Mouse (Mus musculus) C2C12 (cell line): ENCODE data around the gene Fryl. TPM values are rescaled to one million over a fixed set of nuclear protein-coding genes. Genes with fewer than 3 reads are reported as not detected.

Experiments
- H3K27me3 ChIP-seq: one replicate; pipeline ENCODE4 v1.6.1; 2011; ENCODE audit not compliant: control insufficient read depth, insufficient read depth, insufficient read length
- H3K36me3 ChIP-seq: one replicate; pipeline ENCODE4 v1.6.1; 2011; ENCODE audit not compliant: control insufficient read depth, insufficient read depth
- H3K4me3 ChIP-seq: one replicate; pipeline ENCODE4 v1.5.1; 2011; ENCODE audit warnings: mild to moderate bottlenecking, control low read depth; ENCODE audit not compliant: poor library complexity, insufficient read depth, severe bottlenecking
- H3K79me2 ChIP-seq: one replicate; pipeline ENCODE4 v1.6.1; 2011; ENCODE audit not compliant: control insufficient read depth, insufficient read depth
- H3K79me3 ChIP-seq: one replicate; pipeline ENCODE4 v1.6.1; 2011; ENCODE audit warnings: low read depth, control low read depth
- H3ac ChIP-seq: one replicate; pipeline ENCODE3; 2011; ENCODE audit warnings: low read depth; ENCODE audit not compliant: control insufficient read depth, insufficient read length
- CEBPB ChIP-seq: IDR thresholded peaks from one replicate; pipeline ENCODE4 v1.6.1; 2011; ENCODE audit warnings: low read depth, mild to moderate bottlenecking, control low read depth, moderate library complexity
- CTCF ChIP-seq: IDR thresholded peaks from one replicate; pipeline ENCODE4 v1.5.1; 2011; ENCODE audit not compliant: control insufficient read depth, insufficient read depth, insufficient read length
- FOSL1 ChIP-seq: IDR thresholded peaks from one replicate; pipeline ENCODE4 v1.8.0; 2011; ENCODE audit warnings: mild to moderate bottlenecking, low read length; ENCODE audit not compliant: poor library complexity, insufficient read depth, severe bottlenecking
- MAX ChIP-seq: IDR thresholded peaks from one replicate; pipeline ENCODE4 v1.6.1; 2011; ENCODE audit warnings: mild to moderate bottlenecking, control low read depth
- MYOD1 ChIP-seq: IDR thresholded peaks from one replicate; pipeline ENCODE4 v1.6.1; 2011; ENCODE audit warnings: low read depth; ENCODE audit not compliant: control insufficient read depth, insufficient read length
- MYOG ChIP-seq: IDR thresholded peaks from one replicate; pipeline ENCODE4 v1.6.1; 2011; ENCODE audit not compliant: control insufficient read depth, insufficient read length; ENCODE audit errors: extremely low read depth
- USF1 ChIP-seq: IDR thresholded peaks from one replicate; pipeline ENCODE4 v1.6.1; 2011; ENCODE audit warnings: low read depth, mild to moderate bottlenecking, control low read depth, moderate library complexity
- polyA plus RNA-seq: library from polyadenylated mRNA; unstranded; fragments of >200 nt; fragmentation: generic; extraction: Trizol; gene quantifications from one replicate; pipeline ENCODE4 v1.2.1, GENCODE M21; 2012; ENCODE audit warnings: missing spikeins

Fryl gene
- polyA plus RNA-seq, 1 experiment: 13.2 TPM

GRCm38 (mm10) chr5:73265460-73265859 is 9.0 kb upstream of the Fryl start:
- no peak for TF ChIP-seq MYOD1
- no peak for TF ChIP-seq USF1
- TF ChIP-seq CEBPB: no peak
- H3K36me3 ChIP-seq: no peaks in the 10 kb centered on the region
- H3K4me3 ChIP-seq: no peak overlapping the region
- no peaks in the 10 kb centered on the region for H3K79me3 ChIP-seq
- no peak overlapping the region for H3ac ChIP-seq
- H3K79me2 ChIP-seq: no peaks in the 10 kb centered on the region
- H3K27me3 ChIP-seq: no peaks in the 10 kb centered on the region

DNA sequence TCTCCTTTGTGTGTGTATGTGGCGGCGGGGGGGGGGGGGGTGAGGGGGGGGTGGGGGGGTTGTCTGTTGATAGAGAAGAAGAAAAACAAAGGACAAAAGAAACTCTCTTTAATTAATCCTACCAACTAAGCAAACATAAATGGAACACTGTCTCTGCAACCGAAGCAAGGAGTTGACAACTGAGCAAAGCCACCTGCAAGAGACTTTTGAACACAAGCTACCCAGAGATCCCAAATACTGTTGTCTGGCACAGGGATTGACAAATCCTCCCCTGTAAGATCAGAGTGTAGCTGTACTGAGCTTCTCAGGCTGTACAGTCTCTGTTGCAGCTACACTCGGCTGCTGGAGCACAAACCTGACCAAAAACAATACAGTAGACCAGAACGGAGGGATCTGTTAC is 7.7 kb upstream of the Fryl start:
- no peaks in the 10 kb centered on the region for H3K36me3 ChIP-seq
- H3K4me3 ChIP-seq: no peak overlapping the region
- TF ChIP-seq FOSL1 (no peak), CTCF (no peak), MAX (no peak), CEBPB (no peak), MYOD1 (no peak), USF1 (no peak), MYOG (no peak)
- no peaks in the 10 kb centered on the region for H3K79me2 ChIP-seq
- no peaks in the 10 kb centered on the region for H3K79me3 ChIP-seq
- H3K27me3 ChIP-seq: no peaks in the 10 kb centered on the region
- no peak overlapping the region for H3ac ChIP-seq

GRCm38 (mm10) chr5:73257723-73258122 is 1.3 kb upstream of the Fryl start:
- Histone ChIP-seq H3K79me3 (peaks cover 14% of the 10 kb centered on the region), H3K27me3 (no peaks in the 10 kb centered on the region), H3K36me3 (no peaks in the 10 kb centered on the region), H3ac (no peak overlapping the region), H3K79me2 (peaks cover 33% of the 10 kb centered on the region), H3K4me3 (no peak overlapping the region)
- no peak for TF ChIP-seq MYOD1
- TF ChIP-seq CTCF: no peak
- no peak for TF ChIP-seq USF1
- no peak for TF ChIP-seq CEBPB
- no peak for TF ChIP-seq FOSL1
- no peak for TF ChIP-seq MAX
- TF ChIP-seq MYOG: no peak

GRCm38 (mm10) chr5:73257096-73257495 is 677 bp upstream of the Fryl start:
- no peaks in the 10 kb centered on the region for H3K27me3 ChIP-seq
- peak overlapping the region; percentile 24 for H3ac ChIP-seq
- peaks cover 18% of the 10 kb centered on the region for H3K79me3 ChIP-seq
- H3K4me3 ChIP-seq: peak overlapping the region; percentile 7
- H3K36me3 ChIP-seq: no peaks in the 10 kb centered on the region
- TF ChIP-seq FOSL1: no peak
- no peak for TF ChIP-seq MYOG
- no peak for TF ChIP-seq MYOD1
- TF ChIP-seq USF1: no peak
- TF ChIP-seq CTCF: no peak
- TF ChIP-seq MAX: no peak
- TF ChIP-seq CEBPB: no peak
- H3K79me2 ChIP-seq: peaks cover 40% of the 10 kb centered on the region

- Histone ChIP-seq H3ac (peak overlapping the region; percentile 78), H3K36me3 (no peaks in the 10 kb centered on the region), H3K4me3 (peak overlapping the region; percentile 65), H3K79me3 (peaks cover 25% of the 10 kb centered on the region), H3K27me3 (no peaks in the 10 kb centered on the region), H3K79me2 (peaks cover 55% of the 10 kb centered on the region)
- TF ChIP-seq MYOG: no peak
- TF ChIP-seq CTCF: no peak
- no peak for TF ChIP-seq USF1
- TF ChIP-seq FOSL1: no peak
- TF ChIP-seq MYOD1: no peak
- TF ChIP-seq CEBPB: no peak
- TF ChIP-seq MAX: no peak
These were observed 833 bp downstream of the Fryl start for GRCm38 (mm10) chr5:73255321-73256251.

- Histone ChIP-seq H3K27me3 (no peaks in the 10 kb centered on the region), H3K4me3 (peak overlapping the region; percentile 21), H3K36me3 (no peaks in the 10 kb centered on the region), H3K79me3 (peaks cover 31% of the 10 kb centered on the region), H3ac (no peak overlapping the region), H3K79me2 (peaks cover 64% of the 10 kb centered on the region)
- no peak for TF ChIP-seq USF1
- TF ChIP-seq MYOD1: no peak
- TF ChIP-seq CEBPB: no peak
- TF ChIP-seq MYOG: no peak
- TF ChIP-seq CTCF: no peak
- TF ChIP-seq FOSL1: no peak
- TF ChIP-seq MAX: no peak
These were observed 1.8 kb downstream of the Fryl start for GRCm38 (mm10) chr5:73254660-73255059.
